Mouse (Mus musculus): ENCODE measurements at regions not wholly inside any gene's neighbourhood (a gene's known extent, or its start where the extent isn't known, plus 50 kb on each side); places are given as distances from the start of the nearest gene placed in this dataset.
A peak's percentile ranks its signal among the peaks of the same experiment; 100 is the strongest.

DNA sequence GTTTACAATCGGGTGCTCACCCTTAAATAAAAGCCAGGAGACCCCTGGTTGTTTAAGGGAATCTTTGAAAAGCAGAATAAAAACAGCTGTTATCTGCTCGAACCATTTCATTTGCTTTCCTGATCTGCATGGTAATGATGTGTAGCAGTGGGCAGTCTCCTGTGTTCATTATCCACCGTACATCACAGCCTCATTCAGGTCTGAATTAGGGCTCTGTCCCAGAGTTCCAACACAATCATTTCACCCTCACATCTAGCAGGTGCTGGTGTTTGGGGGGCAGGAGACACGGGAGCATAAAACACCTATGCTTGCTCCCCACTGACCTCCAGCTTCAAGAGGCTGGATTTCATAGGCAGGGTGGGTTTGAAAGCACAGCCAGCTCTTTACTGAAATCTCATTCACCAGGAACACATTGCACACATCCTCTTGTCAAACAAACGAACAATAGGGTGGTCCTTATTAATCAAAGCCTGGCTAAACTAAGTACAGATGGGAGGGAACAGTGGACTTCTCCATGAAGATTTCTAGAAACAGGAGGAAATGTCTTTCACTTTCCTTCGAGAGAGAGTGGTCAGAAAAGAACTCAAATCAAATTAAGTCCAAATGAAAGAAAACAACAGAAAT lies 368.3 kb upstream of the Adgrl2 start:
- no peak for DNase-seq (ENCODE audit: low spot score)

DNA sequence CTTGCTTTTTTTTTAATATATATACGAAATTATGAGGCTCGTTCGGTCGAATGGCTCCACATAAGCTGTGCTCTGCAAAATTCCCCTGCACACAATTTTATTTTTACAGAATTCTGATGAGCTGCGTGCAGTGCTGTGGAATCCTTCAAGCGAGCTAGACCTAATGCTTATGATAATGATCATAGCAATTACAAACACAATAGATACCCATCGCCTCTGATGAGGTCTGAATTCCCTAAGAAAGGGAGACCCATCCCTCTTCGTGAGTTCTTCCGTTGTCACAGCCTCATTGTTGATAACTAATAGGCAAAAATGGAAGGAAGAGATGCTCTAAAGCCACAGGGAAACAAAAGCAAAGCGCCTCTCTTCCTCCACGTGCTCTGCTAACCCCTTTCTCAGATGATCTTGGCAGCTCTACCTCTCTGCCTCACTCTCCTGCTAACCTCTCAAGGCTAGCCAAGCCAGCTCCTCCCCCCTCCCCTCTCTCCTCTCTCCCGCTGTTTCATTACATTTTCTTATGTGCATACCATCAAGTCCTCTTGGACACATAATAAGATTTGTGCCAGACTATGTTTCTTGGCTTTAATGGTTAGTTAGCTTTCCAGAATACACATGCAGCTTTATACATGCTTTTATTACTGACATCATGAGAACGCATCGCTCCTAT lies 367.7 kb upstream of the Adgrl2 start:
- DNase-seq (ENCODE audit: low spot score), result no peak

DNA sequence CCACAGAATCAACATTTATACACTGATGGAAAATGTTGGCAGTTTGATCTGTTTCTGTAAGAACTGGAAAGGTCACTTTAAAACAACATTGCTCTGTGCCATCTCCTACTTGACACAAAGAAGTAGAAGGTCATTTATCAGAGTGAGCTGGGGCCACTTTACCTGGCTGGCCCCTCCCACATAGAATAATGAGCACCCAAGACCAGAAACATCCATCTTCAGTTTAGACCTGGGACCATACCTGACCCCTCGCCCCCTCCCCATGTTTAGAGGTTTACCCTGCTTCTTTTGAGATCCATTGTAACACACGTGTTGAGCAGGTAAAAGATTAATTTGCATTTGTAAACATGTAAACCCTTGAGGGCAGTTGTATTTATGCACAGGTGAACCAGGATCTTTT lies 366.8 kb upstream of the Adgrl2 start:
- DNase-seq (ENCODE audit: low spot score), result no peak

GRCm38 (mm10) chr3:149355362-149355761 lies 365.0 kb upstream of the Adgrl2 start:
- no peak for DNase-seq (ENCODE audit: low spot score)

DNA sequence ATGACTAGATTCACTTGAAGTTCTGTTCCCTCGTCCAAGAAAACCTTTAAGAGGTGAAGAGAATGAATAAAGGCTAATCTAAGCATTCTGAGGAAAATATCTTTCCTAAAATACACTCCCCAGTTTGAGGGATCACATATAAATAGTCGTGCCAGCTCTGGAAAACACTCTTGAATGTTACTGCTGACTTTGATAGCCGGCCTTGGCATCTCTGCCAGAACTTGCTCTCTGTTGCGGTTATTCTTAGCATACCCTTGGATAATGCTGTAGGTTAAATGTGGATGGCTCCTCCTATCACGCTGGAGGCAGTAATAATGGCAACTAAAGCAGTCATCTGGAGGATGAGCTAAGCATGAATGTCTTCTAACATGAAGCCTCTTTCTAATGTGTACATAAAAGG lies 363.6 kb upstream of the Adgrl2 start:
- DNase-seq (ENCODE audit: low spot score), result no peak

DNA sequence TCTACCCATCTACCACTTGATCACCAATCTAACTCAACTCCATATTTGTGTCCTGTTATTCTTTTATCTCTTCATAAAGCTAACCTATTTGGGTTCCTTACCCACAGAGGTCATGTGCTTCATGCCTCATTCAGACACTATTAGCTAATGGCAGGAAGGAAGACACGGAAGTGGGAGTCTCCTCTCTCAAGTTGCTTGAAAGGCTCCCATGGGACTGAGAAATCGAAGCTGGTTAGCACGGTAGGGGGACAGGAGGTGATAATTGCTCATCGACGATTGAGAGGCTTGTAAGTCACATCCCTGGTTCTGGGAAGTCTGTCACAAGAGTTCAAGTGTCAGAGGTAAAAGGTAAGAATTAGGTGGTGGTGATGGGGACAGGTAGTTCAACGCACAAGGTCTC lies 362.2 kb upstream of the Adgrl2 start:
- no peak for DNase-seq (ENCODE audit: low spot score)

GRCm38 (mm10) chr3:149349731-149350130 lies 359.4 kb upstream of the Adgrl2 start:
- DNase-seq (ENCODE audit: low spot score), result no peak

GRCm38 (mm10) chr3:149349211-149349697 lies 358.9 kb upstream of the Adgrl2 start:
- peak; percentile 84 for DNase-seq (ENCODE audit: low spot score)

- DNase-seq (ENCODE audit: low spot score), result no peak
Measured at GRCm38 (mm10) chr3:149348459-149348971, 358.2 kb upstream of the Adgrl2 start.

- DNase-seq (ENCODE audit: low spot score), result no peak
Measured at GRCm38 (mm10) chr3:149347241-149347992, 357.1 kb upstream of the Adgrl2 start.

DNA sequence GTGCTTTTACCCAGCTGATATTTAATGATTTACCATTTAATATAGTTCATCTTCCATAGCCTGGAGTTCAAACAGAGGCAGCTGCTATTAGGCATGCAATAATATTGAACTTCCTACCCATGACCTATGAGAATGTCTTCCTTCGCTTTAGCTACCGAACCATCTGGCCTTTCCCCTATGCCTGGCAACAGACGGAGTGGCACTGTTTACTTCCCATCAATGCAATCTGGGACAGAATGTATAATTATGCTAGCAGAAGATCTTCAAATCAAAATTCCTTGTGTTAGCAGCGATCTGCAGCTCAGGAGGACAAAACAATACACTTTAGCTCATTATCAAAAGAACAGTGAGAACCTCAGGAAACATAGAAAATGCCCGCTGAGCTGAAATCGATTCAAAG lies 352.2 kb upstream of the Adgrl2 start:
- no peak for DNase-seq (ENCODE audit: low spot score)

DNA sequence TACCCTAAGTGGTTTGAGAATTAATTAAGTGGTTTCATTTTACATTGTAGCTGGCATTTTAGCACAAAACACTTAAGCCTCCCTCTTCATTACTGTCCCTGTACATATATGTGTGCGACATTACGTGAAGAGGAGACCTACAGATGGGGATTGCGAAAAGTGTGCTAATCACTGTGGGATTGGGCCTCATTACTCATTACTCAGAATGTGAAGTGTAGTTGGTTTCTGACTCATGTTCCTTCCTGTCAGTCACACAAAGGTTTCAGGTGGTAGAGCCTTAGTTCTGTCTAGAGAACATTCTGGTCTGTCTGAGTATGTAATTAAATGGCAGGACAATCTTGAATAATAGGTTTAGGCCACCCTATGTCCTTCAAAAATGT lies 349.0 kb upstream of the Adgrl2 start:
- DNase-seq (ENCODE audit: low spot score), result no peak

- DNase-seq (ENCODE audit: low spot score), result no peak
Measured at GRCm38 (mm10) chr3:149338684-149339373, 348.5 kb upstream of the Adgrl2 start.

GRCm38 (mm10) chr3:149335259-149335658 lies 344.9 kb upstream of the Adgrl2 start:
- no peak for DNase-seq (ENCODE audit: low spot score)

DNA sequence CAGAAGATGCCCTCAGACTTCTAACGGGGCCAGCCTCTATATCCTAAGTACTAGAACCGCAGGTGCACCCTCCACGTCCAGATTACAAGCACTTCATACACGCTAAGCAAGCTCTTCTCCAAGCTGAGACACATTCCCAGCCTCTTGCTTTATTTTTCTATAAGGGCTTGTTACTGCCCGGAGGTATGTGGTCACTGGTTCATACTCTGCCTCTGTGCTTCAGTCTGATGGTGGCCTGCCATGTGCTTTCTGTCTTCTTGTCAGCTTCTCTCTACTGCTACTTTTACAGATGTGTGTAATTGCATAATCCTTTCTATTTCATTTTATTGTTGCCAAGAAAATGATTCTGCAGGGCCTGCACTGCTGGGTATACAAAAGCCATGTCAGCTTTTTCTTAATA lies 343.3 kb upstream of the Adgrl2 start:
- DNase-seq (ENCODE audit: low spot score), result no peak

GRCm38 (mm10) chr3:149333131-149333530 lies 342.8 kb upstream of the Adgrl2 start:
- no peak for DNase-seq (ENCODE audit: low spot score)

- DNase-seq (ENCODE audit: low spot score), result no peak
Measured at GRCm38 (mm10) chr3:149332105-149332504, 341.8 kb upstream of the Adgrl2 start.

- peak; percentile 65 for DNase-seq (ENCODE audit: low spot score)
Measured at GRCm38 (mm10) chr3:149331251-149331960, 341.1 kb upstream of the Adgrl2 start.

DNA sequence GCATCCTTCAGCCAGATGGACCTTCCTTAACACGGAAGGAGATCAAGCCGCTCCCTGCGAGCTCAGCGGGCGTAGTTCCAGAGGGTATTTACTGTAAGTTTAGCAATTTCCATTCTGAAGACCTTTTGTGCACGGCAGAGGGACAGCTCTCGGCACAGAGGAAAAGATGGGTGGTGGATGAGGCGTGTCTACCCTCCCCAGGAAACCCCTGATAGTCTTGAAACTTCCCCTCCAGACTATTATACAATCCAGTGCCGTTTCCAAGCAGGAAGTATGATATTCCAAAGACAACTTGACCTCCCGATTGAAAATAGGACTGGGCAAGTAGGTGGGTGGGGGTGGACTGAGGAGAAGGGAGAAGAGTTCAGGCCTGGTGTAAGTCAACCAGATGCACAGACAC lies 340.4 kb upstream of the Adgrl2 start:
- DNase-seq (ENCODE audit: low spot score), result no peak

DNA sequence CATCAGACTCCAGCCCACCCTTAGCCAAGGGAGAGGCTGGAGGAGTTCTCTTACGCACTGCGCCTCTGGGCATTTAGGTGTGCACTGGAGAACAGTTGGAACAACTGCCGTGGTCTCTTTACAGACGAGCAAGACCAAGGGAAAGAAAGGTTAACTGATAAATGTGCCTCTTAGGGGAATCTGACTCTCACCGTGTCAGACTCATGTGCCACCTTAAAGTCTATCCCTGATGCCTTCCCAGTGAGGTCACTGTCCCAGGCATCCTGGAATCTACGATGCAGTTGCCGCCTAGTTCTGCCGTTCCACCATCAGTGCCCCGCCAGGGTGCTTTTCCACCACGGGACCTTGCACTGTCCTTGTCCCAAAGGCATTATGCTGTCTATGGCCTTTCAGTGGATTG lies 339.7 kb upstream of the Adgrl2 start:
- DNase-seq (ENCODE audit: low spot score), result no peak

DNA sequence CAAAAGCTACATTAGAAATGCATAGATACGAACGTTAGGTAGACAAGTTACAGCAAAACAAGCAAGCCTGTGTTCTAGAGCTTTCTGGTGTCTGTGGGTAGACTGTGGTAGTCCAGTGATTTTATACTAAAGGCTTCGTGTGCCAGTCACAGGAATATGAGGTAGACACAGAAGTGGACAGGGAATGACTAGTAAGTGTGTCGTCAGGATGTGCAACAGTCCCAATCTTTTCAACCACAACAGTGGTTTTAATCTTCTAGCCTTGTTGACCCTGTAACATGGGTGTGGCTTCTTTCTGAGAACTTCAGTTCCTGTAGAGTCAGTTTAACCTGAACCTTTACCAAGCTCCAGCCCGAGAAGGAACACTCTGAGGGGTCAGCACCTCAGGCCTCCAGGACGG lies 339.3 kb upstream of the Adgrl2 start:
- DNase-seq (ENCODE audit: low spot score), result no peak

DNA sequence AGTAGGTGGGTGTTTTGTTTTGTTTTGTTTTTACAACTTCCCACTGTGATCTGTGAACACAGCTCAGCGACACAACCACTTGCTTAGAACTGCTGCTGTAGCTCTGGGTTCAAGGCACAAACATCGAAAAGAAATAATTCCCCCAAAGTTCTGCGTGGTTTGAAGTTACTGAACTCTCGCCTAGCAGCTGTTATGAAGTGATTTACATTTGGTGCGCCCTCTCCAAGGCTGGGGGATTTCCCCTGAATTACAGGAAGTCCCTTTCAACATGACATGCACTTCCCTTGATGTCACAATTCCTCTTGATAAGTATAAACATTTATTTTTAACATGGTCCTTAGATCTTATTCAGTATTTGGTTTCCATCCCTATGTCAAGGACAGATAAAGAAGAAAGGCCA lies 336.3 kb upstream of the Adgrl2 start:
- DNase-seq (ENCODE audit: low spot score), result no peak

Measured in embryo, embryonic 10 days (tissue).